Mouse (Mus musculus) intestine, postnatal 0 days (tissue): ENCODE results near the gene Hdac11. TPM values are rescaled to one million over a fixed set of nuclear protein-coding genes. Genes with fewer than 3 reads are reported as not detected.
"Not testable (repeated sequence)": the region's sequence is repeated elsewhere in the genome, so short reads cannot be mapped to it uniquely, and the experiment has no call there.

Source experiments
- ATAC-seq: fragments of 200-750 bp; cut with Nextera tagmentation; 2 replicates; pipeline ENCODE4 v1.8.0; 2017; ENCODE audit warnings: mild to moderate bottlenecking, moderate TSS enrichment, moderate library complexity
- H3K27ac ChIP-seq: fragments of 300-500 bp; sonication (generic); 2 replicates; pipeline ENCODE4 v1.5.1; 2014; ENCODE audit warnings: mild to moderate bottlenecking, low read depth, low read length, moderate library complexity
- H3K27me3 ChIP-seq: fragments of 300-500 bp; sonication (generic); replicated peaks from 2 replicates; pipeline ENCODE4 v1.6.1; 2014; ENCODE audit warnings: low read length, mixed read lengths; ENCODE audit not compliant: control insufficient read depth, insufficient read depth
- H3K36me3 ChIP-seq: fragments of 300-500 bp; sonication (generic); 2 replicates; pipeline ENCODE4 v1.6.1; 2014; ENCODE audit warnings: mild to moderate bottlenecking, moderate library complexity; ENCODE audit not compliant: control insufficient read depth, insufficient read depth
- H3K4me1 ChIP-seq: fragments of 300-500 bp; sonication (generic); replicated peaks from 2 replicates; pipeline ENCODE4 v1.6.1; 2014; ENCODE audit warnings: antibody characterized with exemption, low read length, mixed read lengths; ENCODE audit not compliant: control insufficient read depth, insufficient read depth
- H3K4me2 ChIP-seq: fragments of 300-500 bp; sonication (generic); replicated peaks from 2 replicates; pipeline ENCODE4 v1.6.1; 2014; ENCODE audit warnings: low read depth, mild to moderate bottlenecking, moderate library complexity
- H3K4me3 ChIP-seq: fragments of 300-500 bp; sonication (generic); 2 replicates; pipeline ENCODE4 v1.5.1; 2014; ENCODE audit warnings: low read depth, low read length
- H3K9ac ChIP-seq: fragments of 300-500 bp; sonication (generic); 2 replicates; pipeline ENCODE4 v1.6.1; 2014; ENCODE audit warnings: mild to moderate bottlenecking, low read depth, low read length
- H3K9me3 ChIP-seq: fragments of 300-500 bp; sonication (generic); 2 replicates; pipeline ENCODE4 v1.6.1; 2016; ENCODE audit warnings: mixed run types; ENCODE audit not compliant: control insufficient read depth
- CTCF ChIP-seq: sonication (generic); IDR thresholded peaks from 2 replicates; pipeline ENCODE4 v1.5.1; 2016; ENCODE audit warnings: low read depth, mild to moderate bottlenecking, control low read depth, antibody characterized with exemption, moderate library complexity
- WGBS: fragments of 180-500 bp; shearing (Covaris S2); extraction: QIAGEN DNeasy Blood & Tissue Kit; methylation state at CpG from one replicate; pipeline ENCODE4 v1.1.7; 2014; 5-methylcytosine and 5-hydroxymethylcytosine counted together
- polyA plus RNA-seq: library from polyadenylated mRNA; unstranded; fragments of >200 nt; fragmentation: Nextera tagmentation; extraction: Ambion mirVana; gene quantifications from 2 replicates; pipeline ENCODE4 v1.2.1, GENCODE M21; 2015

Hdac11 gene
- polyA plus RNA-seq, 1 experiment from 2014 or later, result 4.8 TPM

- H3K4me2 ChIP-seq, result no peak overlapping the region
- no peak overlapping the region for H3K27ac ChIP-seq
- 18% methylated on average over 2 of the region's 2 CpGs for WGBS
- no peak for TF ChIP-seq CTCF
- H3K36me3 ChIP-seq, result no peaks in the 10 kb centered on the region
- H3K27me3 ChIP-seq, result peaks cover 25% of the 10 kb centered on the region; the same call in 1 of the 2 replicates
- no peak for ATAC-seq
- H3K4me1 ChIP-seq, result no peaks in the 10 kb centered on the region
- H3K9ac ChIP-seq, result no peak overlapping the region
- no peaks in the 10 kb centered on the region for H3K9me3 ChIP-seq
- no peak overlapping the region for H3K4me3 ChIP-seq
Measured at GRCm38 (mm10) chr6:91209780-91210179, 53.3 kb downstream of the Hdac11 start.

- Histone ChIP-seq H3K36me3 (no peaks in the 10 kb centered on the region), H3K4me2 (no peak overlapping the region), H3K9ac (no peak overlapping the region), H3K27ac (no peak overlapping the region), H3K27me3 (peaks cover 25% of the 10 kb centered on the region; the same call in 1 of the 2 replicates), H3K4me3 (no peak overlapping the region), H3K9me3 (no peaks in the 10 kb centered on the region), H3K4me1 (no peaks in the 10 kb centered on the region)
- no peak for ATAC-seq
- 44% methylated on average over 3 of the region's 3 CpGs for WGBS
- no peak for TF ChIP-seq CTCF
Measured at GRCm38 (mm10) chr6:91210852-91211251, 54.4 kb downstream of the Hdac11 start.

- H3K36me3 ChIP-seq, H3K9me3 ChIP-seq, H3K4me1 ChIP-seq, H3K9ac ChIP-seq, H3K27ac ChIP-seq, ATAC-seq: not testable (repeated sequence)
- Histone ChIP-seq H3K27me3 (peaks cover 25% of the 10 kb centered on the region; the same call in 1 of the 2 replicates), H3K4me2 (peak within 1 kb of the TSS; percentile 55), H3K4me3 (peak within 1 kb of the TSS; percentile 20; the same call in 1 of the 2 replicates)
Measured at GRCm38 (mm10) chr6:91212155-91212554, 55.7 kb downstream of the Hdac11 start, which contains the start of gene Fbln2. Gene Fbln2, plus strand, starts transcription at chr6:91212455.

GRCm38 (mm10) chr6:91212571-91212970 lies 56.1 kb downstream of the Hdac11 start:
- Histone ChIP-seq H3K9ac (no peak overlapping the region), H3K27me3 (peaks cover 25% of the 10 kb centered on the region; the same call in 1 of the 2 replicates), H3K36me3 (no peaks in the 10 kb centered on the region), H3K4me3 (peak overlapping the region; percentile 20; the same call in 1 of the 2 replicates), H3K9me3 (no peaks in the 10 kb centered on the region), H3K4me1 (no peaks in the 10 kb centered on the region), H3K4me2 (peak overlapping the region; percentile 55), H3K27ac (no peak overlapping the region)
- 2% methylated on average over 29 of the region's 29 CpGs for WGBS
- ATAC-seq, result peak; percentile 13; the same call in 1 of the 2 replicates
- no peak for TF ChIP-seq CTCF

GRCm38 (mm10) chr6:91213287-91214218 lies 57.1 kb downstream of the Hdac11 start:
- H3K4me3 ChIP-seq, result no peak overlapping the region
- H3K4me1 ChIP-seq, result no peaks in the 10 kb centered on the region
- no peak overlapping the region for H3K9ac ChIP-seq
- 63% methylated on average over 21 of the region's 21 CpGs for WGBS
- ATAC-seq, result no peak
- H3K9me3 ChIP-seq, result no peaks in the 10 kb centered on the region
- H3K4me2 ChIP-seq, result peak overlapping the region; percentile 55
- no peaks in the 10 kb centered on the region for H3K36me3 ChIP-seq
- peaks cover 25% of the 10 kb centered on the region; the same call in 1 of the 2 replicates for H3K27me3 ChIP-seq
- no peak overlapping the region for H3K27ac ChIP-seq
- TF ChIP-seq CTCF, result no peak

GRCm38 (mm10) chr6:91215454-91215853 lies 59.0 kb downstream of the Hdac11 start:
- no peak for ATAC-seq
- TF ChIP-seq CTCF, result no peak
- WGBS, result 56% methylated on average over 1 of the region's 1 CpGs
- no peaks in the 10 kb centered on the region for H3K9me3 ChIP-seq
- H3K27me3 ChIP-seq, result peaks cover 23% of the 10 kb centered on the region; the same call in 1 of the 2 replicates
- H3K4me3 ChIP-seq, result no peak overlapping the region
- no peak overlapping the region for H3K27ac ChIP-seq
- H3K4me2 ChIP-seq, result no peak overlapping the region
- no peak overlapping the region for H3K9ac ChIP-seq
- H3K4me1 ChIP-seq, result no peaks in the 10 kb centered on the region
- H3K36me3 ChIP-seq, result no peaks in the 10 kb centered on the region
